Mouse (Mus musculus) CH12.LX (cell line): ENCODE data around the gene Gm10318. TPM values are rescaled to one million over a fixed set of nuclear protein-coding genes. Genes with fewer than 3 reads are reported as not detected.

Experiments used
- DNase-seq: peaks from one replicate; pipeline ENCODE4 v3.0.0-alpha.2; 2013; ENCODE audit errors: extremely low read depth
- H3K27ac ChIP-seq: 2 replicates; pipeline ENCODE4 v1.5.1; 2012; ENCODE audit warnings: low read depth, mild to moderate bottlenecking, control low read depth, moderate library complexity; ENCODE audit not compliant: insufficient read depth
- H3K27me3 ChIP-seq: replicated peaks from 2 replicates; pipeline ENCODE3; 2012; ENCODE audit warnings: inconsistent platforms
- H3K36me3 ChIP-seq, 2 experiments: replicated peaks in 1 of 2; 2 replicates each; pipeline versions ENCODE3 to v1.6.1; 2012; ENCODE audit warnings: inconsistent platforms in 1 of 2, low read length in 1 of 2, mild to moderate bottlenecking in 1 of 2, mixed read lengths in 1 of 2, moderate library complexity in 1 of 2; ENCODE audit not compliant: control insufficient read depth in 1 of 2, insufficient read depth in 1 of 2
- H3K4me1 ChIP-seq, 2 experiments: 2 replicates each; pipeline ENCODE4 v1.6.1; 2012; ENCODE audit warnings: inconsistent platforms in 1 of 2, moderate library complexity in 1 of 2; ENCODE audit not compliant: insufficient read depth in 2 of 2, control insufficient read depth in 1 of 2
- H3K4me2 ChIP-seq: 2 replicates; pipeline ENCODE4 v1.6.1; 2012; ENCODE audit warnings: low read depth, mild to moderate bottlenecking, control low read depth; ENCODE audit not compliant: poor library complexity, insufficient read depth, severe bottlenecking
- H3K4me3 ChIP-seq, 3 experiments: fragments of 150-350 bp in 1 of 3; sonication (generic) in 1 of 3; replicated peaks in 1 of 3; 2 replicates each; pipeline versions ENCODE3 to v1.5.1; 2011 to 2012; ENCODE audit warnings: low read depth in 2 of 3, low read length in 2 of 3, mild to moderate bottlenecking in 2 of 3, moderate library complexity in 2 of 3, control low read depth in 1 of 3, improper control_type of control experiment in 1 of 3, inconsistent platforms in 1 of 3, mixed read lengths in 1 of 3; ENCODE audit not compliant: poor library complexity in 1 of 3
- H3K79me2 ChIP-seq: replicated peaks from 2 replicates; pipeline ENCODE4 v1.6.1; 2012; ENCODE audit warnings: mild to moderate bottlenecking, moderate library complexity; ENCODE audit not compliant: control insufficient read depth, poor library complexity, insufficient read depth, severe bottlenecking; ENCODE audit errors: extremely low read depth
- H3K9ac ChIP-seq: 2 replicates; pipeline ENCODE4 v1.6.1; 2012; ENCODE audit warnings: low read depth, mild to moderate bottlenecking, control low read depth, moderate library complexity; ENCODE audit not compliant: insufficient read depth
- H3K9me3 ChIP-seq: replicated peaks from 2 replicates; pipeline ENCODE3; 2012; ENCODE audit warnings: low read length, inconsistent platforms, mixed read lengths
- BHLHE40 ChIP-seq: IDR thresholded peaks from 2 replicates; pipeline ENCODE4 v1.6.1; 2011; ENCODE audit warnings: mild to moderate bottlenecking, low read depth, low read length, improper control_type of control experiment
- CHD1 ChIP-seq: IDR thresholded peaks from 2 replicates; pipeline ENCODE4 v1.6.1; 2012; ENCODE audit warnings: low read depth, low read length, improper control_type of control experiment, inconsistent platforms
- CTCF ChIP-seq, 2 experiments: IDR thresholded peaks in 1 of 2; conservative IDR thresholded peaks in 1 of 2; 2 replicates each; pipeline ENCODE4 v1.5.1; 2011 to 2012; ENCODE audit warnings: low read depth in 2 of 2, low read length in 2 of 2, improper control_type of control experiment in 1 of 2, inconsistent platforms in 1 of 2, mild to moderate bottlenecking in 1 of 2, moderate library complexity in 1 of 2
- E2F4 ChIP-seq: IDR thresholded peaks from 2 replicates; pipeline ENCODE4 v1.6.1; 2011; ENCODE audit warnings: low read depth, low read length, improper control_type of control experiment; ENCODE audit not compliant: insufficient replicate concordance
- ETS1 ChIP-seq: conservative IDR thresholded peaks from 2 replicates; pipeline ENCODE4 v1.6.1; 2012; ENCODE audit warnings: low read depth, mild to moderate bottlenecking, inconsistent platforms, low read length, improper control_type of control experiment, moderate library complexity
- GABPA ChIP-seq: IDR thresholded peaks from 2 replicates; pipeline ENCODE4 v1.6.1; 2012; ENCODE audit warnings: low read depth, low read length, improper control_type of control experiment, inconsistent platforms; ENCODE audit not compliant: insufficient replicate concordance
- HCFC1 ChIP-seq: IDR thresholded peaks from 2 replicates; pipeline ENCODE4 v1.6.1; 2012; ENCODE audit warnings: low read depth, mild to moderate bottlenecking, inconsistent platforms, low read length, improper control_type of control experiment
- IRF4 ChIP-seq: IDR thresholded peaks from 2 replicates; pipeline ENCODE4 v1.6.1; 2014; ENCODE audit warnings: low read depth, mild to moderate bottlenecking, inconsistent platforms, low read length, improper control_type of control experiment
- JUN ChIP-seq: IDR thresholded peaks from 2 replicates; pipeline ENCODE4 v1.6.1; 2011; ENCODE audit warnings: low read depth, mild to moderate bottlenecking, low read length, improper control_type of control experiment, moderate library complexity; ENCODE audit not compliant: insufficient read depth
- JUND ChIP-seq: conservative IDR thresholded peaks from 2 replicates; pipeline ENCODE4 v1.6.1; 2011; ENCODE audit warnings: low read depth, low read length, improper control_type of control experiment
- KAT2A ChIP-seq: IDR thresholded peaks from 2 replicates; pipeline ENCODE4 v1.6.1; 2012; ENCODE audit warnings: low read length, improper control_type of control experiment, inconsistent platforms; ENCODE audit not compliant: insufficient replicate concordance
- MAFK ChIP-seq: IDR thresholded peaks from 2 replicates; pipeline ENCODE4 v1.6.1; 2011; ENCODE audit warnings: low read length, improper control_type of control experiment; ENCODE audit not compliant: insufficient replicate concordance
- MAX ChIP-seq: IDR thresholded peaks from 2 replicates; pipeline ENCODE4 v1.6.1; 2011; ENCODE audit warnings: low read length, improper control_type of control experiment
- MXI1 ChIP-seq: IDR thresholded peaks from 2 replicates; pipeline ENCODE4 v1.6.1; 2011; ENCODE audit warnings: mild to moderate bottlenecking, low read depth, low read length, improper control_type of control experiment
- MYC ChIP-seq: IDR thresholded peaks from 2 replicates; pipeline ENCODE4 v1.6.1; 2011; ENCODE audit warnings: low read depth, mild to moderate bottlenecking, improper control_type of control experiment, low read length
- NELFE ChIP-seq: IDR thresholded peaks from 2 replicates; pipeline ENCODE4 v1.6.1; 2011; ENCODE audit warnings: low read depth, low read length, improper control_type of control experiment
- NRF1 ChIP-seq: IDR thresholded peaks from 2 replicates; pipeline ENCODE4 v1.6.1; 2014; ENCODE audit warnings: low read depth, mild to moderate bottlenecking, inconsistent platforms, low read length, improper control_type of control experiment, moderate library complexity
- POLR2A ChIP-seq: IDR thresholded peaks from 2 replicates; pipeline ENCODE4 v1.6.1; 2011; ENCODE audit warnings: low read depth, mild to moderate bottlenecking, improper control_type of control experiment, low read length
- POLR2AphosphoS2 ChIP-seq: IDR thresholded peaks from 2 replicates; pipeline ENCODE4 v1.6.1; 2011; ENCODE audit warnings: low read depth, low read length, improper control_type of control experiment
- RAD21 ChIP-seq: IDR thresholded peaks from 2 replicates; pipeline ENCODE4 v1.6.1; 2011; ENCODE audit warnings: low read depth, mild to moderate bottlenecking, low read length, improper control_type of control experiment, moderate library complexity
- RCOR1 ChIP-seq: conservative IDR thresholded peaks from 2 replicates; pipeline ENCODE4 v1.6.1; 2012; ENCODE audit warnings: low read depth, mild to moderate bottlenecking, inconsistent platforms, low read length, improper control_type of control experiment
- SIN3A ChIP-seq: IDR thresholded peaks from 2 replicates; pipeline ENCODE4 v1.6.1; 2012; ENCODE audit warnings: low read length, improper control_type of control experiment, inconsistent platforms
- TBP ChIP-seq: conservative IDR thresholded peaks from 2 replicates; pipeline ENCODE4 v1.6.1; 2011; ENCODE audit warnings: low read depth, low read length, improper control_type of control experiment
- TCF12 ChIP-seq: IDR thresholded peaks from 2 replicates; pipeline ENCODE4 v1.6.1; 2014; ENCODE audit warnings: low read depth, mild to moderate bottlenecking, inconsistent platforms, low read length, improper control_type of control experiment
- USF2 ChIP-seq: conservative IDR thresholded peaks from 2 replicates; pipeline ENCODE4 v1.6.1; 2011; ENCODE audit warnings: low read depth, low read length, improper control_type of control experiment
- ZC3H11A ChIP-seq: IDR thresholded peaks from 2 replicates; pipeline ENCODE4 v1.6.1; 2012; ENCODE audit warnings: low read depth, mild to moderate bottlenecking, inconsistent platforms, low read length, improper control_type of control experiment
- ZKSCAN1 ChIP-seq: IDR thresholded peaks from 2 replicates; pipeline ENCODE4 v1.6.1; 2012; ENCODE audit warnings: low read depth, inconsistent platforms, low read length, improper control_type of control experiment, borderline replicate concordance
- ZMIZ1 ChIP-seq: IDR thresholded peaks from 2 replicates; pipeline ENCODE4 v1.6.1; 2012; ENCODE audit warnings: low read depth, mild to moderate bottlenecking, inconsistent platforms, low read length, improper control_type of control experiment
- ZNF384 ChIP-seq: IDR thresholded peaks from 2 replicates; pipeline ENCODE4 v1.6.1; 2012; ENCODE audit warnings: low read depth, low read length, improper control_type of control experiment, inconsistent platforms
- dilution Hi-C: fragments of 300-500 bp; cut with MboI; formaldehyde crosslinking; loops from 2 replicates; pipeline ENCODE4 v1.14.3; 2020; ENCODE audit warnings: low sequenced_read_pairs; ENCODE audit not compliant: extremely low pct_unique_long_range_greater_than_20kb, extremely low pct_ligation_motif_present
- in situ Hi-C: fragments of 300-500 bp; cut with MboI; formaldehyde crosslinking; loops from 3 replicates; pipeline ENCODE4 v1.14.3; 2019; ENCODE audit warnings: low sequenced_read_pairs, low pct_ligation_motif_present, low pct_unique_long_range_greater_than_20kb, mixed read lengths
- polyA plus RNA-seq: library from polyadenylated mRNA; unstranded; fragments of >175 nt; gene quantifications from 2 replicates; pipeline ENCODE4 v1.2.1, GENCODE M21; 2012; ENCODE audit warnings: low read depth; ENCODE audit not compliant: insufficient read length
- total RNA-seq, 2 experiments: library from RNA; depleted of rRNA; stranded (reverse); fragments of 300-350 nt in 1 of 2; fragments of >200 nt in 1 of 2; gene quantifications; 2 replicates each; pipeline ENCODE4 v1.2.3; 2012 to 2014

Gm10318 gene
- total and polyA plus RNA-seq, 3 experiments = not detected

DNA sequence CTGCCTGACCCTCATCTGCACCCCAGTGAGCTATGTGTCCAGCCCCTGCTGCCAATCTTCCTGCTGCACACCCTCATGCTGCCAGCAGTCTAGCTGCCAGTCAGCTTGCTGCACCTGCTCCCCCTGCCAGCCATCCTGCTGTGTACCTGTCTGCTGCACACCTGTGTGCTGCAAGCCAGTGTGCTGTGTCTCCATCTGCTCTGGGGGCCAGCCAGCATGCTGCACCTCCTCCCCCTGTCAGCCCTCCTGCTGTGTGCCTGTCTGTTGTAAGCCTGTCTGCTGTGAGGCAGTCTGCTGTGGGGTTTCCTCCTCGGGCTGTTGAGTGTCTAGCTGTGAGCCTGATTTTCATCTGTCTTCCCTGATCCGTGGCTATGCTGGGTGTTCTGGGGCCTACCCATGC, 5.7 kb upstream of the Gm10318 start:
- Histone ChIP-seq H3K4me2 (no peak overlapping the region), H3K27ac (no peak overlapping the region), H3K27me3 (peaks cover 69% of the 10 kb centered on the region), H3K36me3 (no peaks in the 10 kb centered on the region), H3K79me2 (no peaks in the 10 kb centered on the region), H3K4me3 (no peak overlapping the region), H3K4me1 (no peaks in the 10 kb centered on the region), H3K9ac (no peak overlapping the region), H3K9me3 (peaks cover 27% of the 10 kb centered on the region)
- no peak for TF ChIP-seq IRF4
- TF ChIP-seq TBP = no peak
- no peak for TF ChIP-seq ZKSCAN1
- TF ChIP-seq SIN3A = no peak
- TF ChIP-seq ZC3H11A = no peak
- no peak for TF ChIP-seq JUND
- no peak for TF ChIP-seq RCOR1
- TF ChIP-seq TCF12 = no peak
- no peak for TF ChIP-seq POLR2A
- no peak for TF ChIP-seq NELFE
- TF ChIP-seq E2F4 = no peak
- TF ChIP-seq KAT2A = no peak
- TF ChIP-seq MYC = no peak
- no peak for TF ChIP-seq RAD21
- no peak for TF ChIP-seq CHD1
- TF ChIP-seq CTCF (conservative IDR thresholded peaks at IDR 0.05 in 1 of 2, IDR thresholded peaks at IDR 0.05 in 1 of 2; ENCODE audit: low read depth in 2 of 2, low read length in 2 of 2) = no peak
- TF ChIP-seq MXI1 = no peak
- dilution Hi-C loops = no loop called here
- DNase-seq = no peak
- in situ Hi-C loops = no loop called here

DNA sequence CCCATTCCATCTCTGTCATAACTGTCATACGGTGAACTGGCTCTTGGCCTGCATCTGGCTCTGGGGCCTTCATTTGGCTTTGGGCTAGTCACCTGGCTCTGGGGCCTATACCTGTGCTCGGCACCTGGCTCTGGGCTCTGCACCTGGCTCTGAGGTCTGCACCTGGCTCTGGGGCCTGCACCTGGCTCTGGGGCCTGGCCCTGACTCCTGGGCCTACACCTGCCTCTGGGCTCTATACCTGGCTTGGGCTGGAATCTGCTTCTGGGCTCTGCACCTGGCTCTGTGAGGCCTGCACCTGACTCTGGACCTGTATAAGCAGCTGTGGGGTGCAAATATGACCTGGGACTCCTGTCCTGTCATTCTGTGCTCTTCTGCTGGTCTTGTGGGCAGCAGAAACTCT, 5.1 kb upstream of the Gm10318 start:
- dilution Hi-C loops = no loop called here
- Histone ChIP-seq H3K27ac (no peak overlapping the region), H3K9me3 (peaks cover 27% of the 10 kb centered on the region), H3K9ac (no peak overlapping the region), H3K79me2 (no peaks in the 10 kb centered on the region), H3K36me3 (no peaks in the 10 kb centered on the region), H3K4me3 (no peak overlapping the region), H3K4me1 (no peaks in the 10 kb centered on the region), H3K27me3 (peaks cover 74% of the 10 kb centered on the region), H3K4me2 (no peak overlapping the region)
- no peak for TF ChIP-seq ETS1
- no peak for TF ChIP-seq JUN
- no peak for TF ChIP-seq ZMIZ1
- TF ChIP-seq POLR2AphosphoS2 = no peak
- TF ChIP-seq CHD1 = no peak
- TF ChIP-seq BHLHE40 = no peak
- TF ChIP-seq ZKSCAN1 = no peak
- no peak for TF ChIP-seq MAFK
- TF ChIP-seq NRF1 = no peak
- no peak for TF ChIP-seq SIN3A
- no peak for TF ChIP-seq MXI1
- TF ChIP-seq ZNF384 = no peak
- TF ChIP-seq POLR2A = no peak
- no peak for TF ChIP-seq NELFE
- no peak for TF ChIP-seq MAX
- no peak for TF ChIP-seq JUND
- no peak for TF ChIP-seq RCOR1
- no peak for TF ChIP-seq HCFC1
- no peak for TF ChIP-seq USF2
- TF ChIP-seq GABPA = no peak
- no peak for DNase-seq
- in situ Hi-C loops = no loop called here
